Mouse (Mus musculus): ENCODE results near the gene Mllt11. TPM values are rescaled to one million over a fixed set of nuclear protein-coding genes. Genes with fewer than 3 reads are reported as not detected.
A peak's percentile ranks its signal among the peaks of the same experiment; 100 is the strongest.

Mllt11 gene
- polyA plus RNA-seq, 1 experiment from 2014 or later, result 16.1 TPM

- Histone ChIP-seq H3K4me1 (ENCODE audit: insufficient read depth) (no peaks in the 10 kb centered on the region), H3K4me3 (ENCODE audit: low read depth, low read length) (no peak overlapping the region), H3K27ac (ENCODE audit: low read depth) (no peak overlapping the region), H3K4me2 (no peak overlapping the region), H3K9me3 (ENCODE audit: low read depth, low read length) (no peaks in the 10 kb centered on the region), H3K36me3 (ENCODE audit: insufficient read depth) (0 out of 2 replicates have a peak, but pooled peaks cover 2% of the 10 kb centered on the region), H3K27me3 (ENCODE audit: insufficient read depth, low read length) (no peaks in the 10 kb centered on the region), H3K9ac (no peak overlapping the region)
- ATAC-seq (ENCODE audit: insufficient read depth), result 0 out of 2 replicates have a peak, but pooled peaks have one; percentile 25
- TF ChIP-seq CTCF (IDR thresholded peaks at IDR 0.05; ENCODE audit: low read depth), result no peak
- DNase-seq, result peak; percentile 53
- WGBS, result 76% methylated on average over 5 of the region's 5 CpGs
Measured at GRCm38 (mm10) chr3:95246465-95247231, 14.7 kb upstream of the Mllt11 start.

GRCm38 (mm10) chr3:95243086-95243485 is 11.1 kb upstream of the Mllt11 start:
- Histone ChIP-seq H3K36me3 (ENCODE audit: insufficient read depth) (peaks cover 5% of the 10 kb centered on the region; the same call in 1 of the 2 replicates), H3K9me3 (ENCODE audit: low read depth, low read length) (no peaks in the 10 kb centered on the region), H3K27me3 (ENCODE audit: insufficient read depth, low read length) (no peaks in the 10 kb centered on the region), H3K4me3 (ENCODE audit: low read depth, low read length) (no peak overlapping the region), H3K4me2 (no peak overlapping the region), H3K4me1 (ENCODE audit: insufficient read depth) (no peaks in the 10 kb centered on the region), H3K27ac (ENCODE audit: low read depth) (no peak overlapping the region), H3K9ac (no peak overlapping the region)
- DNase-seq (no peak), ATAC-seq (ENCODE audit: insufficient read depth) (no peak)
- no peak for TF ChIP-seq CTCF (IDR thresholded peaks at IDR 0.05; ENCODE audit: low read depth)
- 72% methylated on average over 2 of the region's 2 CpGs for WGBS

- H3K4me2 ChIP-seq, result peak within 1 kb of the TSS; percentile 39
- H3K9ac ChIP-seq, result no peak within 1 kb of the TSS
- no peaks in the 10 kb centered on the region for H3K4me1 ChIP-seq (ENCODE audit: insufficient read depth)
- H3K36me3 ChIP-seq (ENCODE audit: insufficient read depth), result peaks cover 21% of the 10 kb centered on the region
- ATAC-seq (ENCODE audit: insufficient read depth), result no peak
- WGBS, result 68% methylated on average over 7 of the region's 7 CpGs
- no peaks in the 10 kb centered on the region for H3K9me3 ChIP-seq (ENCODE audit: low read depth, low read length)
- H3K27ac ChIP-seq (ENCODE audit: low read depth), result no peak within 1 kb of the TSS
- H3K27me3 ChIP-seq (ENCODE audit: insufficient read depth, low read length), result no peaks in the 10 kb centered on the region
- H3K4me3 ChIP-seq (ENCODE audit: low read depth, low read length), result 0 out of 2 replicates have a peak within 1 kb of the TSS, but pooled peaks have one; percentile 6
- no peak for DNase-seq
- TF ChIP-seq CTCF (IDR thresholded peaks at IDR 0.05; ENCODE audit: low read depth), result no peak
Measured at GRCm38 (mm10) chr3:95241498-95241897, 9.5 kb upstream of the Mllt11 start, which contains the start of gene Gm128. TSS of gene Gm128 (minus strand) at chr3:95241598.

GRCm38 (mm10) chr3:95240900-95241299 is 8.9 kb upstream of the Mllt11 start:
- Histone ChIP-seq H3K4me1 (ENCODE audit: insufficient read depth) (no peaks in the 10 kb centered on the region), H3K4me2 (peak overlapping the region; percentile 39), H3K9ac (no peak overlapping the region), H3K4me3 (ENCODE audit: low read depth, low read length) (0 out of 2 replicates have a peak overlapping the region, but pooled peaks have one; percentile 6), H3K27ac (ENCODE audit: low read depth) (no peak overlapping the region), H3K9me3 (ENCODE audit: low read depth, low read length) (no peaks in the 10 kb centered on the region), H3K27me3 (ENCODE audit: insufficient read depth, low read length) (no peaks in the 10 kb centered on the region), H3K36me3 (ENCODE audit: insufficient read depth) (peaks cover 27% of the 10 kb centered on the region)
- peak; percentile 38; the same call in 1 of the 2 replicates for ATAC-seq (ENCODE audit: insufficient read depth)
- no peak for DNase-seq
- 20% methylated on average over 17 of the region's 17 CpGs for whole genome bisulfite sequencing
- no peak for TF ChIP-seq CTCF (IDR thresholded peaks at IDR 0.05; ENCODE audit: low read depth)

- WGBS, result 82% methylated on average over 12 of the region's 12 CpGs
- no peak overlapping the region for H3K4me3 ChIP-seq (ENCODE audit: low read depth, low read length)
Measured at GRCm38 (mm10) chr3:95239971-95240370, 8.0 kb upstream of the Mllt11 start.

GRCm38 (mm10) chr3:95239022-95239421 is 7.1 kb upstream of the Mllt11 start:
- Histone ChIP-seq H3K27ac (ENCODE audit: low read depth) (no peak overlapping the region), H3K9me3 (ENCODE audit: low read depth, low read length) (no peaks in the 10 kb centered on the region), H3K27me3 (ENCODE audit: insufficient read depth, low read length) (no peaks in the 10 kb centered on the region), H3K4me2 (no peak overlapping the region), H3K4me3 (ENCODE audit: low read depth, low read length) (no peak overlapping the region), H3K36me3 (ENCODE audit: insufficient read depth) (peaks cover 44% of the 10 kb centered on the region), H3K4me1 (ENCODE audit: insufficient read depth) (no peaks in the 10 kb centered on the region), H3K9ac (no peak overlapping the region)
- no peak for ATAC-seq (ENCODE audit: insufficient read depth)
- no peak for DNase-seq
- 81% methylated on average over 6 of the region's 6 CpGs for WGBS
- 0 out of 2 replicates have a peak, but pooled peaks have one; percentile 6 for TF ChIP-seq CTCF (IDR thresholded peaks at IDR 0.05; ENCODE audit: low read depth)

More at GRCm38 (mm10) chr3:95239971-95240370, 8.0 kb upstream of the Mllt11 start:
- Histone ChIP-seq H3K27ac (ENCODE audit: low read depth) (no peak overlapping the region), H3K4me1 (ENCODE audit: insufficient read depth) (no peaks in the 10 kb centered on the region), H3K27me3 (ENCODE audit: insufficient read depth, low read length) (no peaks in the 10 kb centered on the region), H3K9me3 (ENCODE audit: low read depth, low read length) (no peaks in the 10 kb centered on the region), H3K4me2 (no peak overlapping the region), H3K9ac (no peak overlapping the region), H3K36me3 (ENCODE audit: insufficient read depth) (peaks cover 35% of the 10 kb centered on the region)
- ATAC-seq (ENCODE audit: insufficient read depth) (no peak), DNase-seq (no peak)
- no peak for TF ChIP-seq CTCF (IDR thresholded peaks at IDR 0.05; ENCODE audit: low read depth)

GRCm38 (mm10) chr3:95237541-95238099 is 5.6 kb upstream of the Mllt11 start:
- Histone ChIP-seq H3K27ac (ENCODE audit: low read depth) (no peak overlapping the region; the same call in 1 of the 2 replicates), H3K27me3 (ENCODE audit: insufficient read depth, low read length) (no peaks in the 10 kb centered on the region), H3K9ac (no peak overlapping the region), H3K4me1 (ENCODE audit: insufficient read depth) (no peaks in the 10 kb centered on the region), H3K4me3 (ENCODE audit: low read depth, low read length) (no peak overlapping the region), H3K9me3 (ENCODE audit: low read depth, low read length) (no peaks in the 10 kb centered on the region), H3K36me3 (ENCODE audit: insufficient read depth) (peaks cover 58% of the 10 kb centered on the region), H3K4me2 (no peak overlapping the region)
- no peak for DNase-seq
- TF ChIP-seq CTCF (IDR thresholded peaks at IDR 0.05; ENCODE audit: low read depth), result no peak
- 83% methylated on average over 8 of the region's 8 CpGs for WGBS
- ATAC-seq (ENCODE audit: insufficient read depth), result no peak

Data from lung, embryonic 14.5 days (tissue).